Mouse (Mus musculus) brain, embryonic 14.5 days (tissue): ENCODE results near the gene Trappc10. TPM values are rescaled to one million over a fixed set of nuclear protein-coding genes. Genes with fewer than 3 reads are reported as not detected.
A peak's percentile ranks its signal among the peaks of the same experiment; 100 is the strongest.

ENCODE experiments used
- DNase-seq: peaks from one replicate; pipeline ENCODE4 v3.0.0-alpha.2; 2011; ENCODE audit warnings: low read depth
- CTCF ChIP-seq: fragments of 200-500 bp; IDR thresholded peaks from 2 replicates; pipeline ENCODE4 v1.5.1; 2012; ENCODE audit warnings: inconsistent platforms, mild to moderate bottlenecking, moderate library complexity, borderline replicate concordance; ENCODE audit not compliant: insufficient read depth, insufficient read length; ENCODE audit errors: extremely low read depth
- POLR2A ChIP-seq: fragments of 200-500 bp; IDR thresholded peaks from 2 replicates; pipeline ENCODE4 v1.6.1; 2012; ENCODE audit warnings: mild to moderate bottlenecking, inconsistent platforms, borderline replicate concordance; ENCODE audit not compliant: poor library complexity, insufficient read depth, insufficient read length, severe bottlenecking; ENCODE audit errors: extremely low read depth
- polyA plus RNA-seq: library from polyadenylated mRNA; depleted of rRNA; stranded (reverse); fragments of >200 nt; gene quantifications from 2 replicates; pipeline ENCODE4 v1.2.3, GENCODE M21; 2012

Gene Trappc10
- polyA plus RNA-seq, 1 experiment: 65.5 TPM

- no peak for DNase-seq
- no peak for TF ChIP-seq CTCF
- no peak for TF ChIP-seq POLR2A
Observed at GRCm38 (mm10) chr10:78238297-78238696, 6.1 kb downstream of the Trappc10 start.

GRCm38 (mm10) chr10:78237809-78238208 lies 6.6 kb downstream of the Trappc10 start:
- DNase-seq: no peak
- TF ChIP-seq POLR2A: no peak

- peak; percentile 43 for DNase-seq
- no peak for TF ChIP-seq CTCF
- TF ChIP-seq POLR2A: no peak
Observed at GRCm38 (mm10) chr10:78236885-78237629, 7.4 kb downstream of the Trappc10 start.

- TF ChIP-seq CTCF (no peak), POLR2A (no peak)
- no peak for DNase-seq
Observed at GRCm38 (mm10) chr10:78233756-78234155, 10.7 kb downstream of the Trappc10 start.

- TF ChIP-seq POLR2A (no peak), CTCF (no peak)
Observed at GRCm38 (mm10) chr10:78233161-78233560, 11.3 kb downstream of the Trappc10 start.

GRCm38 (mm10) chr10:78232301-78232980 lies 12.0 kb downstream of the Trappc10 start:
- DNase-seq: peak; percentile 67
- TF ChIP-seq CTCF: no peak
- TF ChIP-seq POLR2A: no peak

More at GRCm38 (mm10) chr10:78233161-78233560, 11.3 kb downstream of the Trappc10 start:
- no peak for DNase-seq

DNA sequence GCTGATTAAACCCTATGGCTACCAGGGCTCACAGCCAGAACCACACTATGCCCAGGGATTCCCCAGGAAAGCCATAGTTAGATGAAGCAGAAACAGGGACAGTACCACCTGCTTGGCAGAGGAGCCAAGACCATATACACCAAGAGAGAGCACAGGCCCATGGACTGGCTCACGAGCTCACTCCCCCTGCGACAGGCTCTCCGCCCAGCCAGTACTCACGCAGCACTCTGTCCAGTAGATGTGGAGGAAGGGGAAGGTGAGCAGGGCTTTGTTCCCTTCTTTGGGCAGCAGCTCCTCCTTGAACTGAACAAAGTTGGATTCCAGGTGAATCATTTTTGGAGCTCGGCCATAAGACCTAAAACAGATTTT lies 15.9 kb downstream of the Trappc10 start:
- no peak for DNase-seq
- TF ChIP-seq CTCF (no peak), POLR2A (no peak)

- no peak for DNase-seq
- TF ChIP-seq POLR2A (no peak), CTCF (no peak)
Observed at GRCm38 (mm10) chr10:78227875-78228559, 16.4 kb downstream of the Trappc10 start.

GRCm38 (mm10) chr10:78224136-78224535 lies 20.3 kb downstream of the Trappc10 start:
- TF ChIP-seq POLR2A (no peak), CTCF (no peak)
- no peak for DNase-seq

GRCm38 (mm10) chr10:78222908-78223307 lies 21.5 kb downstream of the Trappc10 start:
- TF ChIP-seq POLR2A: no peak
- TF ChIP-seq CTCF: no peak
- DNase-seq: no peak

DNA sequence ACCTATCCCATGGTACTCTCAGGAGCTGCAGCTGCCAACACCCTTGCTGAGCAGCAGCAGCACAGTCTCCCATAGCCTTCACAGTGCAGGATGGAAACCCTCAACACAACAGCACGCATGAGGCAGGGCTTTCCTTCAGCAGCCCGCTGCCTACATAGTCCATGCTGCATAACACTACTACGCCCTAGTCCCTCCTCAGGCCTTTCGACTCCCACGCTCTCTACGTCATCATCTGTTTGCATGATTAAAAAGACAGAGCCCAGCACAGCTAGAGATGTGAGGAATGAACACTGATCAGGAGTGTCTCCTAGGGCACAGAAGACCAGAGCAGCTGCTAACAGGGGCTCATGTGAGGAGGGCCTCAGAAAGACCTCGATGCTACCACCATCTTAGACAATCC lies 23.1 kb downstream of the Trappc10 start:
- TF ChIP-seq POLR2A: no peak
- no peak for TF ChIP-seq CTCF
- no peak for DNase-seq

GRCm38 (mm10) chr10:78219528-78219927 lies 24.9 kb downstream of the Trappc10 start:
- no peak for DNase-seq
- TF ChIP-seq POLR2A: no peak
- TF ChIP-seq CTCF: no peak

- TF ChIP-seq POLR2A (no peak), CTCF (no peak)
- no peak for DNase-seq
Observed at GRCm38 (mm10) chr10:78218576-78218975, 25.9 kb downstream of the Trappc10 start.

GRCm38 (mm10) chr10:78216376-78217083 lies 27.9 kb downstream of the Trappc10 start:
- TF ChIP-seq CTCF (no peak), POLR2A (no peak)
- no peak for DNase-seq

DNA sequence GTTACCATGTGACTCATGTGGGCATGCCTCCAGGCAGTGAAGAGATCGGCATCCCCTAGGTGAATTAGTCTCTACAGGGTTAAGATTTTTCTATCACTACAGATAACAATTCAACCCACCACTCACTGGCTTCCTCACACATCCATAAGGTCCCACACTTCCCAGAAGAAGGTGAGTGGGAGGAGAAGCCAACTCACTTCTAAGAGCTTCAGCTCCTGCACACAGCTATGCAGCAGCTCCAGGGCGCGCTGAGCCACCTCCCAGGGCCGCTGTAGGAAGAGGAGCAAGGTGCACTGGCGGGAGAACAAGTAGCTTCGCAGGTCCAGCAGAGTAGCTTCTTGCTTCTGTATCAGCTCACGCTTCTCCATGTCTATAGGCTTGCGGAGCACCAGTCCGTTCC lies 30.1 kb downstream of the Trappc10 start:
- DNase-seq: no peak
- TF ChIP-seq CTCF (no peak), POLR2A (no peak)
